Comparison of ENCODE assay signal across 35 mouse cellular contexts in genomic region chr4:28940710-28941109, GRCm38 (mm10).
"Had no signal": no experiment of that assay in that cellular context is flagged by ENCODE, and none has a peak within 500 bp of the region (broad histone marks: within the 10 kb centered on the region; RNA-seq: fewer than 3 reads in every experiment).

No protein-coding gene starts in this region.

- H3K9ac ChIP-seq: heart, embryonic 12.5 days; heart, embryonic 13.5 days; heart, embryonic 15.5 days; hindbrain, embryonic 12.5 days; hindbrain, embryonic 13.5 days; hindbrain, embryonic 14.5 days; hindbrain, embryonic 15.5 days; intestine, embryonic 15.5 days; kidney, embryonic 15.5 days had no signal

- H3K4me1 ChIP-seq: heart, embryonic 12.5 days; hindbrain, embryonic 10.5 days; intestine, embryonic 15.5 days; kidney, embryonic 15.5 days had no signal

- DNase-seq: heart, postnatal 10 days; heart, postnatal 14 days; heart, postnatal 36 days; heart, postnatal 4 days; kidney, adult 11 months; kidney, adult 18-20 months; kidney, adult 2 months; kidney, adult 8-10 months; kidney, adult 9 months; kidney, postnatal 10 days; kidney, postnatal 14 days; kidney, postnatal 25 days; kidney, postnatal 36 days; kidney, postnatal 4 days; layer of hippocampus, adult 9-11 months; layer of hippocampus, postnatal 36 days had no signal

- H3K4me3 ChIP-seq: heart, embryonic 10.5 days; heart, embryonic 12.5 days; heart, embryonic 13.5 days; heart, embryonic 15.5 days; hindbrain, embryonic 10.5 days; hindbrain, embryonic 12.5 days; hindbrain, embryonic 13.5 days; hindbrain, embryonic 15.5 days; intestine, embryonic 15.5 days; kidney, embryonic 15.5 days; layer of hippocampus, adult 2 months had no signal

- H3K9me3 ChIP-seq: heart, embryonic 10.5 days; heart, embryonic 12.5 days; heart, embryonic 13.5 days; heart, embryonic 15.5 days; hindbrain, embryonic 10.5 days; hindbrain, embryonic 12.5 days; hindbrain, embryonic 13.5 days; hindbrain, embryonic 15.5 days; intestine, embryonic 15.5 days; kidney, embryonic 15.5 days had no signal

- H3K36me3 ChIP-seq: heart, embryonic 15.5 days; intestine, embryonic 15.5 days had no signal

- H3K27me3 ChIP-seq: heart, embryonic 12.5 days; heart, embryonic 13.5 days; heart, embryonic 15.5 days; hindbrain, embryonic 12.5 days; hindbrain, embryonic 13.5 days; hindbrain, embryonic 15.5 days; intestine, embryonic 15.5 days; kidney, embryonic 15.5 days had no signal

- ATAC-seq: hindbrain, embryonic 16.5 days; hindbrain, postnatal 0 days; inflammation-experienced regulatory T-cells, adult 6 months; intestine, embryonic 15.5 days; intestine, embryonic 16.5 days; intestine, postnatal 0 days had no signal

- H3K27ac ChIP-seq: heart, embryonic 10.5 days; heart, embryonic 13.5 days; heart, embryonic 15.5 days; hindbrain, embryonic 10.5 days; hindbrain, embryonic 12.5 days; hindbrain, embryonic 13.5 days; hindbrain, embryonic 14.5 days; hindbrain, embryonic 15.5 days; hindbrain, postnatal 0 days; intestine, embryonic 15.5 days; kidney, embryonic 15.5 days; kidney, postnatal 0 days; layer of hippocampus, adult 2 months had no signal

- H3K4me2 ChIP-seq: heart, embryonic 11.5 days; heart, embryonic 12.5 days; heart, embryonic 13.5 days; heart, embryonic 15.5 days; hindbrain, embryonic 12.5 days; hindbrain, embryonic 13.5 days; hindbrain, embryonic 14.5 days; hindbrain, embryonic 15.5 days; intestine, embryonic 15.5 days; kidney, embryonic 15.5 days had no signal
